9 mouse cellular contexts compared by ENCODE assay signal in genomic region chr4:123409752-123410151, GRCm38 (mm10).
A peak's percentile ranks its signal among the peaks of the same experiment; 100 is the strongest.
DNase-seq lines count a peak whose midpoint lies in the region; ATAC-seq lines count a peak whose summit lies in the region.
"Had no signal": no experiment of that assay in that cellular context is flagged by ENCODE, and none has a peak within 500 bp of the region (broad histone marks: within the 10 kb centered on the region; RNA-seq: fewer than 3 reads in every experiment).

No protein-coding gene starts in this region.

- no peak overlapping the region for H3K27ac ChIP-seq in neural tube, embryonic 12.5 days
- H3K27ac ChIP-seq in limb, embryonic 13.5 days: no peak overlapping the region
- peak overlapping the region; percentile 7 for H3K27ac ChIP-seq in stomach, embryonic 16.5 days (ENCODE audit: low read length)

- peaks cover 65% of the 10 kb centered on the region for H3K4me1 ChIP-seq in neural tube, embryonic 12.5 days
- H3K4me1 ChIP-seq in limb, embryonic 13.5 days: peaks cover 80% of the 10 kb centered on the region
- peaks cover 65% of the 10 kb centered on the region for H3K4me1 ChIP-seq in stomach, embryonic 16.5 days (ENCODE audit: control insufficient read depth, insufficient read depth, low read length)

- DNase-seq in gastrocnemius, adult 18-20 months (ENCODE audit: low spot score): peak; percentile 17
- DNase-seq in gastrocnemius, postnatal 25 days: no peak
- no peak for DNase-seq in neural tube, embryonic 10.5 days (ENCODE audit: extremely low spot score, low spot score)
- no peak for DNase-seq in cerebellum, postnatal 14 days
- no peak for DNase-seq in thymus, postnatal 36 days
- DNase-seq: thymus, adult 18-20 months had no signal

- peak overlapping the region; percentile 88 for H3K4me2 ChIP-seq in neural tube, embryonic 12.5 days (replicated peaks)
- peak overlapping the region; percentile 81 for H3K4me2 ChIP-seq in limb, embryonic 13.5 days (replicated peaks)
- H3K4me2 ChIP-seq in stomach, embryonic 16.5 days (ENCODE audit: low read depth, low read length): peak overlapping the region; percentile 72; the same call in 1 of the 2 replicates

- H3K9me3 ChIP-seq in neural tube, embryonic 12.5 days: no peaks in the 10 kb centered on the region
- no peaks in the 10 kb centered on the region for H3K9me3 ChIP-seq in limb, embryonic 13.5 days
- no peaks in the 10 kb centered on the region for H3K9me3 ChIP-seq in stomach, embryonic 16.5 days (replicated peaks; ENCODE audit: control insufficient read depth, low read length)

- peaks cover 12% of the 10 kb centered on the region; the same call in 1 of the 2 replicates for H3K36me3 ChIP-seq in neural tube, embryonic 12.5 days
- H3K36me3 ChIP-seq in limb, embryonic 13.5 days: peaks cover 26% of the 10 kb centered on the region
- H3K36me3 ChIP-seq in stomach, embryonic 16.5 days (ENCODE audit: control insufficient read depth, insufficient read depth, low read length): no peaks in the 10 kb centered on the region

- WGBS in neural tube, embryonic 12.5 days: 89% methylated on average over 1 of the region's 1 CpGs
- 58% methylated on average over 1 of the region's 1 CpGs for WGBS in limb, embryonic 13.5 days
- 46% methylated on average over 1 of the region's 1 CpGs for WGBS in stomach, embryonic 16.5 days

- no peak overlapping the region for H3K4me3 ChIP-seq in neural tube, embryonic 12.5 days
- H3K4me3 ChIP-seq in limb, embryonic 13.5 days: peak overlapping the region; percentile 80; the same call in 1 of the 2 replicates
- H3K4me3 ChIP-seq in stomach, embryonic 16.5 days (replicated peaks; ENCODE audit: low read length): 0 out of 2 replicates have a peak overlapping the region, but pooled peaks have one; percentile 3

- no peak for ATAC-seq in neural tube, embryonic 12.5 days (ENCODE audit: low FRiP score, low read depth)
- no peak for ATAC-seq in limb, embryonic 13.5 days (ENCODE audit: low FRiP score, low read depth)
- no peak for ATAC-seq in stomach, embryonic 16.5 days (ENCODE audit: insufficient read depth, low FRiP score)

- no peak overlapping the region for H3K9ac ChIP-seq in neural tube, embryonic 12.5 days
- H3K9ac ChIP-seq in limb, embryonic 13.5 days: no peak overlapping the region
- no peak overlapping the region for H3K9ac ChIP-seq in stomach, embryonic 16.5 days (ENCODE audit: low read length)

- H3K27me3 ChIP-seq in neural tube, embryonic 12.5 days (replicated peaks): no peaks in the 10 kb centered on the region
- H3K27me3 ChIP-seq in limb, embryonic 13.5 days: no peaks in the 10 kb centered on the region
- no peaks in the 10 kb centered on the region for H3K27me3 ChIP-seq in stomach, embryonic 16.5 days (ENCODE audit: control insufficient read depth, insufficient read depth, low read length)
